Mouse (Mus musculus) retina, adult 2 months (tissue): ENCODE measurements at regions not wholly inside any gene's neighbourhood (a gene's known extent, or its start where the extent isn't known, plus 50 kb on each side); places are given as distances from the start of the nearest gene placed in this dataset.

ENCODE experiments used
- DNase-seq: peaks from one replicate; pipeline ENCODE4 v3.0.0-alpha.2; 2012; ENCODE audit warnings: low read depth, low spot score

DNA sequence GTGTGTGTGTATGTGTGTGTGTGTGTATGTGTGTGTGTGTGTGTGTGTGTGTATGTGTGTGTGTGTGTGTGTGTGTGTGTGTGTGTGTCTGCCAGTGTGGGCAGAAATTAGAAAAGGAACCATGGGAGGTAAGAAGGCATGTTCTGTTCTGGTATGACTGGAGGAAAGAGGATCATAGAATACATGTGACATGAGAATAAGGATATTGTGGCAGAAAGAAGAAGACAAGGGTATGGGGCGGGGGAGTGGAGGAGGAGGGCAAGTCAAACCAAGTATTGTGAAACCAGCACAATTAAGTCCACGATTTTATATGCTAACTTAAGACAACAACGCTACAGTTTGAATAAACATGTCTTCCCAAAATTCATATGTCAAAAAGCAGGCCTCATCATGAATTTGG is 117.4 kb upstream of the Ankrd55 start:
- DNase-seq = no peak

DNA sequence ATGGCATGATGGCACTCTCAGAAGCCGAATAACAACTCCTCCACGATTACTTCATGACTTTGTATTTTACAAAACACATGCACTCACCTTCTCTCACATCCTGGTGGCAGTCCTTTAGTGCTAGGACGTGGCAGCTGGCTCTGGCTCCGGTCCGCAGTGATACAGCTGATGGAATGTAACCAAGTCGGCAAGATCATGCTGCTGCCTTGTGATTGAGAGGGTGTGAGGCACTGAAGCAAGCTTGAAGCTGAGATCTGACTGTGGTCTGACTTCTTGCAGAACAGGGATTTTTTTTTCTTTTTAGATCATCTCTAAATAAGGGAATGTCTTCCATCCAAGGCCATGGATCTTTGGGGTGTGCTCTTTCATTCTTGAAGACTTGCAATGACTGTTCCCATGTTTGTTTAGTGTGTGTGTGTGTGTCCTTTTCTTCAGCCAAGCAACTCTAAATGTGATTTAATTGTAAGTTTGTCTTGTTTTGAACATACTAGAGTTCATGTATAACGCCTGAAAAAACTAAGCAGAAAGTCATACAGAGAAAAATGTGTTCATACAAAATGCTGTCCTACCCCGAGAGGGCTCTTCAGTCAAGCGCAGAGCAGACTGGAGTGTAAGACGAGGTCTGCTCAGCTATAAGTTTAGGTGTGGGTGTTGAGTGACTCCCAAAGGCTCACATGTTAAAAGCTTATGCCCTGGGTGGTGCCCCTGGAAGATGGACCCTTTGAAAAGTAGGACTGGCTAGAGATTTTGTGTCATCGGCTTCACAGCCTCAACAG is 116.1 kb upstream of the Ankrd55 start:
- DNase-seq = no peak

DNA sequence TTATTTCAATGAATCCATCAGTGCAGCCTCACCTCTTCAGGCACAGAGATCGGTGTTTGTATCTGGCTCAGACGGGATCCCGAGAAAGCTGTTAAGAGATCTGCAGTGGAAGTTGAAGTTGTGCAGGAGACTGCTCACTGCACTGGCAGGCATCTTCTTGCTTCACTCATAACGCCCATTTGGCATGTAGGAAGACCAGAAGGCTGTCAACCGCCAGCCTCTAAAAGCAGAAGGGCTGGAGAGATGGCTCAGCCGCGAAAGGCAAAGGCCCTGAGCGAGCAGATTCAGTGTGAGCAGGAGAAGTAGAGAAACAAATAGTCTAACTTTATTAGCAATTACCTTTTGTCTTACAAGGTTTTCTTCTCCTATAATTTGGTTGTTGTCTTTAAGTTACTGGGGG is 114.3 kb upstream of the Ankrd55 start:
- no peak for DNase-seq

DNA sequence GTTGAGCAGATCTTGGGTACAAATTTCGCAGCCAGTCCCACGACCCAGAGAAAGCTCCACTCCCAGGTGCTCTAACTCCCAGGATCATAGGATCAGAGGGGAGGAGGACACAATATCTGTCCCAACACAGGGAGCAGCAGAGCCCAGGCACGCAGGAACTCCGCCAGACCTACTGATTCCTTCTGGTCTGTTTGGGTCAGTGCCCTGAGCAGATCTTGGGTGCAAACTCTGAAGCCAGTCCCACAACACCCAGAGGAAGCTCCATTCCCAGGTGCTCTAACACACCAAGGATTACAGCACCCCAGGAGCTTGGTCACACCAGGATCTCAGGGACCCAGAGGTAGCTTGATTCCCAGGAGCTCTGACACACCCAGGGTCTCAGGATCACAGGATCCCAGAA is 110.2 kb upstream of the Ankrd55 start:
- DNase-seq = no peak

DNA sequence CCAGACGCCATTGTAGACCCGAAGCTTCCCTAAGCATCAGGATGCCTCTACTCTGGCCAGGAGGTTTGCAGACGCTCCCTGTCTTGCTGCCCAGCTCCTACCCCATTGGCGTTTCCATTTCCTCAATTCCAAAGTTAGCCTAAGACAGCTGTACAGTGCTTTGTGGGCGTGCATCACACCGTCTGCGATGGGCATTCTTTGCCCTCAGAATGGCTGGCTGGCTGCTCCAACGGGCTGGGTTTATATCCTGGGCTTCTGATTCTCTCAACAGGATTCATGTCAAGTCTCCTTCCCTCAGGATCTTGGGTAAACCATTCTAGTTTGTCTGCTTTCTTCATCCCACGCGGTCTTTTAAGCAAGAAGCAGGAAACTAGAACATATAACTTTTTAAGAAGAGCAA is 104.3 kb upstream of the Ankrd55 start:
- no peak for DNase-seq

DNA sequence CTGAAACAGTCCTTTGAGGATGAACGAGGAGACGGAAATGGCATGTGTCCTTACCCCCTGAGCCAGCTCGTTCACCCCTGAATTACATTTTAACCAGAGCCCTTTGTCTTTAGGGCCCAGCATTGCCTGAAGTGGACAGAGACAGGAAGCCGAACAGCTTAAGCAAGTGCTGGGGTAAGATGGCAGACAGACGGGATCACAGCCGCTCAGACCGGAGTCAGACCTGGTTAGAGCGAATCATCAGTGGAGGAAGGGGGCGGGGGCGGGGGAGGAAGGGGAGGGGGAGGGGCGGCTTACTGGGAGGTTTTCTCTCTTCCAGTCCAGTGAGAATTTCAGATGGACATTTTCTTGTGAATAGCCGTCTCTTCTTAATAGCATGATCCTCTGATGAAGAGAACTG is 103.1 kb upstream of the Ankrd55 start:
- DNase-seq = no peak

DNA sequence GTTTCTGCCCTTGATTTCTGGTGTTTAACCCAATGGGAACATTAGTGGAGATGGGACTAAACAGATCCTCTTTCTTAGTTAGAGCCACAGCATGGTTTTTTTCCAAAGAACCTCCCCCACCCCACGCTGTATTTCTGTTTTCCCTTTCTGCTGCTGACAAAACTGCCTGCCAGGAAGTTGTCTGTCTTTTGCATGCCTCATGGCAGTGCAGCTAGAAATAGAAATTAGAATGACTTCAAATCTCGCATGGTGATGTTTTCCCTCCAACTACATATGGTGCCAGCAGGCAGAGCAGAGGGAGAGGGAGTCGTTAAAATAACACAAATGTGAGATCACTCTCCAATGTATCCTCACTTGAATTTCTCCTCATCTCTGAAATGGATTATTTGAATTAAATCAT is 101.0 kb upstream of the Ankrd55 start:
- DNase-seq = no peak

DNA sequence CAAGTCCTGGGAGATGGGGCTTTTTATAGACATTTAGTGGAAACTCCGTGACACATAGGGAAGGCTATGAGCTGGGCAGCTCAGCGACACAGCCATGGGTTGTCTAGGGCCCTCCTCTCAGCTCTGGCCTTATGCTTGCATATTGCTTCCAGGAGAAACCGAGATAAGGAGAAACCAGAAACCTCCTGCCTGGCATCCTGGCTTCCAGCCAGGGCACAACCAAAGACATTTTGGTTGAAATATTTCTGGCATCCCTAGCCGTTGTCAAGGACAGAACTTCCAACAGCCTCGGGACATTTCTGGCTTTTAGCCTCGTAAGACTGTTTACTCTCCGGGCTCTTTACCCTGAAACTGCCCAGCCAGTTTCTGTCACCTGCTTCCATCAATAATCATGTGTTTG is 99.9 kb upstream of the Ankrd55 start:
- DNase-seq = no peak

DNA sequence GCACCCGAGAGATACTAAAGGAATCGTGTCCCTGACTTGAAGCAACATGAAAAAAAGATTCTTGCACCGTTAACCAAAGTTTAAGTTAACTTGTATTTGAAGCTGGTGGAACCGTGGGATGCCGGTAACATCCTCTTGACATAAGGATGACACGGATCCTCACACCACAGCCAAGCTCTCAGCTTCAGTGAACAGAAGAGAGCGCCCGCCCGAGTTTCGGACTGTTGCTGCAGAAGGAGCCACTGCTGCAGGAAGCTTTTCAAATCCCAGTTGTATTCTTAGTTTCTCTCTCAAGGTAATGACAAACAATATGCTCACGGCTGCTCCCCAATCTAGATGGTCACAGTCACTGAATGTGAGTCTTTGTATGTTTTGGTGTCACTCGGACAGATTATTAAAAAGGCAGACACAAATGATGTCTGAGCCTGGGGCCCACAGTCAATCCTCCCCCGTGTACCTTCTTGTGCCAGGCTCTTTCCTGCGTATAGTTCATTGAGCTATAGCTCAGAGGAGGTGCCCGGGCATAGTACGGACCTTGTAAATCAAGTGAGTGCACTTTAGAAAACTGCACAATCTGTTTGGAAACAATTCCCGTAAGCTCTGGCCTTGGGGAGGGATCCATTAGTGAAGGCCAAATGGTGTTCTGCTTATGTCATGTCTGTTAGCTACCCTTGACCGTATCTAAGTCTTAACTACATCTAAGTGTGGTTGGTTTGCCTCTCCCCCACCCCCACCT is 99.3 kb upstream of the Ankrd55 start:
- no peak for DNase-seq

DNA sequence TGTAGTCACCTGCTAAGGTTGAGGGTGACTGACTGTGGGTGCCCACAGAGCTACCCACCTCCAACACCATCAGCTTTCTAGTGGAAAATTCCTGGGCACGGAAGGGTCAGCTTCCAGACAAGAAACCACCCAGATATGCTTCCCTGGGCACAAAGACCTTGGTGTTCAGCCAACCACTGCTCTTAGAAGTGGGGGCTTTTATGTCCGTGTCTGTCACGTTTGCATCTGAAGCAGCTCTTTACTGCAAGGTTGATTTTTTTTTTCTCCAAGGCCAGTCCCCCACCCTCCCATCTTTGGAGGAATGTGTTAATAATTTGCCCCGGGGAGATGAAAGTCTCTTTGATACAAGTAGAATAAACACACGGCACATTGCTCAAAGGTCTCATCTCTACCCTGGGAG is 98.6 kb upstream of the Ankrd55 start:
- no peak for DNase-seq

DNA sequence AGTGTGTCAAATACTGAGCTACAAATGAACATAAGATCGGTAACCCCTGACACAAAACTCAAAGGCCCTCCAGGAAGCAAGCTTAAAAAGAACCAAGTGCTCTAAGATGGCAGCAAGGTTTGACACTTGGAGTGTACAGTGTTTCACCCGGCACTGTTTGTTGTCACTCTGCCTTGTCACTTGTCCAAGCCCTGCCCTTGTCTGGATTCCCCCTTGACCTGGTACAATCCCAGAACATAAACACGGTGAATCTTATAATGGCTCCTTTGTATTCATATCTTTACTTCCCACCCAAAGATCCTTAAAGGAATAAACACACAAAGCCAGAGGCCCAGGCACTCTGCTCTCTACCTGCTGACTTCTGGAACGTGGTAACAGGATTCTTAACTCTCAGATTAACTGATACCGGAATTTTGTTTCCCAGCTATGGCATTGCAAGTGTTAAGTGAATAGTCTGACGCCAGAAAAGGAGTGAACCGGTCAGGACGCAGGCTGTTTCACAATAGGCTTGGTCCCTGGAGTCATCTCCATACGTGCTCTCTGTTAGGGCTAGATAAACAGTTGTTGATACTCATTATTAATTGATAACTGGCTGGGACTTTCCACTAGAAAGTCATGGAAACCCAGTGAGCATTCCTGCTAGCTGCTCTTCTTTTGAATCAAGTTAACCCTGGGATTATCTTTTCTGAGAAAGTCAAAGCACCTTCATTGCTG is 95.9 kb upstream of the Ankrd55 start:
- no peak for DNase-seq

DNA sequence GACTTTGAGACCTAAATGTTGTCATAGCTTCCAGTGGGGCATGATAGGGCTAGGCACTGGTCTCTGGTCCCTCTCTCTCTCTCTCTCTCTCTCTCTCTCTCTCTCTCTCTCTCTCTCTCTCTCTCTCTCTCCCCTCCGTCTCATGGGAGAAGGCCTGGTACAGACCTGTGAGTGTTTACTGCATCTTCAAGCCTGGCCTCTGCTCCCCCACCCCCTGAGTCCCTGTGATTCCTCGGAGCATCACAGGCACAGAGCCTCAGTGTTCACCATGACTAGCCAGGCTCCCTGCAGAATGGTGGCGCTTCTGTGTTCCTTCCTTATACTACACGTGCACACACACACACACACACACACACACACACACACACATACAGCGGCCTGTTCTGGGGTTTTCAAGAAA is 94.6 kb upstream of the Ankrd55 start:
- DNase-seq = no peak

DNA sequence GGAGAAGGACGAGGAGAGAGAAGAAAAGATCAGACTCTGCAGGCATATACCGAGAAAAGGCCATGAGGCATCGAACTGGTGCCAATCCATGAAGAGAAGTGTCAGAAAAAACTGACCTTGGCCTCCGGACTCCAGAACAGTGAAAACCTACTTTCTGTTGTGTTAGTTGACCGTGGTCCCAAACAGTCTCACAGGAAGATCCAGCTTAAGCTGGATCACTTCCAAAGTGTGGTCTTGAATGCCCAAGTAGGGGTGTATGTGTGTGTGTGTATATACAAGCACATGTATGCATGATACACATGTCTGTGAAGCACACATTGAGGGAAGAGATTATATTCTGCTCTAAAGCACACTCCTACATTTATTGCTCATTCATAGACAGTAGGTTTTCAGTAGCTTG is 93.3 kb upstream of the Ankrd55 start:
- no peak for DNase-seq

DNA sequence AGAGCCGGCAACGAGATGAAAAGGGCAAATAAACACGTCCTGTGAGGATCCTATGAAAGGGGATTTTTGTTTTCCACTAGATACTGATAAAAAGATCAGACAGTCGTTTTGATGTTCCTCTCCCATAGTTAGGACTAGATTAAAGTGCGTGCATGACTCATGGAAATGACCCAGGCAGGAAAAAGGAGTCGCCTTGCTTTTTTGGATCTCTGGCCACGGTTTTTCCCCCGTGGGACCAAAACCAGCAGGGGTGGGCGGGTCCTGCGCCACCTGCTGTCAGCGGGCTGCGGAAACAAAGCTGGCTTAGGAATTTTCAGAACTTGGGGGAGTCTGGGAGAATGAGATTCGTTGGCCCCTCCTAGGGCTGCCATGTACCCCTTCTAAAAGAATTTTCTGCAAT is 91.5 kb upstream of the Ankrd55 start:
- no peak for DNase-seq

DNA sequence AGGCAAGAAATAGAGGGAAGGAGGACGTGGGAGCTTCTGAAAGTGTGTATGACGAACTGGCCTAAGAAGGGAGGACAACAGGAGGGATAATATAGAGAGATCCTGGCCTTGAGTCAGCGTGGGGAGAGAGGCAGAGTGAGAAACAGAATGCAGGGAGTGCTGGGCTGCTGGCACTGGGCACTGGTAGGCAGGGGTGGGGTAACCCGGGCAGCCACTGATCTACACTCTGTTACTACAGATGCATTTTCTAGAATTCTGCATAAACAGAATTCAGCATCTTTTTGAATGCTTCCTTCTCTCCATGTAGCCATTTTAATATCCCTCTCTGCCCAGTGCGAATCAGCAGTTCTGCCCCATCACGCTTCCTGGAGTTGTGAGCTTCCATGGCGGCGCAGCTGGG is 84.5 kb upstream of the Ankrd55 start:
- no peak for DNase-seq

DNA sequence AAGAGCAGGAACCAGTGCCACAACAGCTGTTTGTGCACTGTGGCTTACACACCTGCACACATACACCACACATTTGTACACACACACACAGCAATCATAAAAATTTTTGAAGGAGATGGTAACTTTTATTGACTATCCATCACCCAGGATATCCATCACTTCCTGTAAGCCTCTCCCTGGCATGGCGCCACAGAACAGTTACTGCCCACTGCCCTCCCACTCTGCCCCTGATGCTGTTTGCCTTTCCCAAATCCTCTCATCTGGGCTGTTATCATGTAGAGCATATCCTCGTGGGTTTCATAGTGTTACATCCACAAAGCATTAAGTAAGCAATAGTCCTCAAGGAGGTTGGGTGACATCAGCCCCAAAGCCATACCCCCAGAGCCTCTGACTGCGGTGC is 84.0 kb upstream of the Ankrd55 start:
- DNase-seq = no peak

DNA sequence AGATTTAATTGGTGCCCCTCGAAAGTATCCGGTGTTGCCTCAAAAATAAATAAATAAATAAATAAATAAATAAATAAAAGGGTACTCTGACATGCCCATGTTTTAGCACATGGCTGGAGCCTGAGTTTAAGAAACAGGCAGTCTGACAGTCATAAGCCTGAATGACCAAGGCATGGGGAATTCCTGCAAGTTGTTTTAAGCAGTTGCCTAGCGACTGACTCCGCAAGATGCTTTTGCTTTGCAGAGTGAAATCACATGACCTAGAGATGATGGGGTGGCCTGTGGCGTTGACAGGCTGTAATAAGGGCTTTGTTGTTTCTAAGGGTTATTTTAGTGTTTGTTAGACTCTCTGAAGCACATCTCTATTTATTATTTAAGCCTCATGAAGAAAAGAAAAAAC is 83.4 kb upstream of the Ankrd55 start:
- no peak for DNase-seq

DNA sequence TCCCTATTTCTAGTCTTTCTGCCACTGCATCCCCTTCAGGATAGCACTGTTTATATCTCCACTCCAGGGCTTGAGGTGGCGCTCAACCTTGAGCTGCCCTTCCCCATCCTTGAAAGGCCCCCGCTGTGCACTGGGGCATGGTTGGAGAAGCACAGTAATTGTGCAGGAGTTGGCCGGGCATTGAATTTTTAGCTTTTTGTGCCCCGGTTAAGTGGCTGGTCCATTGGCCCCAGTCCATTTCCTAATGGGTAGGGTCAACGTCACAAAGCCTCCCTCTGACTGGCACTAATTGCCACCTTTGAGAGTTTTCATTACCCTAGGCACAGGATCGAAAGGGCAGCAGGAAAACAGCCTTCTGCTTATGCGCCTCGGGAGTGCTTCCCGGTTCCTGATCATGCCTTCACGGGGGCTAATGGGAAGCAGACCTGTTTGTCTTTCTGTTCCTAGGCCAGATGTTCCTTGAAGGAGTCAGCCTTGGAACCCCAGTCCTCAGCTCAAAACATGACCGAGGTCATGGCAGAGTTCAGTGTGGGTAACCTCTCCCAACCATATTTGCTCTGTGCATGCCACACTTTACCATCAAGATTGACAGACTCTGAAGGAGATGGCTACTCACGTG is 80.5 kb upstream of the Ankrd55 start:
- no peak for DNase-seq

DNA sequence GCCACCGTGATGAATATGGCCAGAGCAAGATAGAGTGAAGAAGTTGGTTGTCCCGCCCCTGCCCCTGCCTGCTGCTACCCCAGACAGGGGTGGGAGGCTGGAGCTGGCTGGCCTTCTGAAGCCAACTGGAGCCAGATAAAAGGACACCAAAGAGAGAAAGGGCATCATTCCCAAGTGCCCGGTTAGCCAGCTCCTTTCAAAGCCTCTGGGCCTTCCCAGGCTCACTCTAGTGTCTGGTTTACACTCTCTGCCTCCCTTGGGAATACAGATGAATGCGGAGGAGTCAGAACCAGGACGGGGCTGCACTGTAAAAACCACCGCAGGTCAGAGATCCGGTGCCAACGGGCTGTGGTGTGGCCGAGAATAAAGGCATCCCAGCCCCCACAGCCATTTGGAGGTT is 76.4 kb upstream of the Ankrd55 start:
- no peak for DNase-seq

DNA sequence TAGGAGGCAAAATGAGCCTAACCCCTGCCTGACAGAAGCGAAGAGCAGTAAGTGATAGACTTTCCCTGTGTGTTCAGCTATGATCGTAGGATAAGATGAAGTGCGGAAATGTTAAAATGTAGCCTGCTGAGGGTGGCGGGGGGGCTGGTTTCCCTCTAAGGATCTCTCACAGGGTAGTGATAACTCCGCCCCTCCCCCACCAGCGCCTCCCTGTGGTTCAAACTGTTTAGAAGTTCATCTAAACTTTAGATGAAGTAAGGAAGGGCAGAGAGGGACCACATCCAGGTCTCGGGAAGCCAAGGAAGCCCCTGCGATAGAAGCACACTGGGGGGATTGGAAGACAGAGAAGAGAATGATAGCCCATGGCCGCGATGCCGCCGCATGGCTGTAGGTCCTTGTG is 75.9 kb upstream of the Ankrd55 start:
- DNase-seq = no peak

DNA sequence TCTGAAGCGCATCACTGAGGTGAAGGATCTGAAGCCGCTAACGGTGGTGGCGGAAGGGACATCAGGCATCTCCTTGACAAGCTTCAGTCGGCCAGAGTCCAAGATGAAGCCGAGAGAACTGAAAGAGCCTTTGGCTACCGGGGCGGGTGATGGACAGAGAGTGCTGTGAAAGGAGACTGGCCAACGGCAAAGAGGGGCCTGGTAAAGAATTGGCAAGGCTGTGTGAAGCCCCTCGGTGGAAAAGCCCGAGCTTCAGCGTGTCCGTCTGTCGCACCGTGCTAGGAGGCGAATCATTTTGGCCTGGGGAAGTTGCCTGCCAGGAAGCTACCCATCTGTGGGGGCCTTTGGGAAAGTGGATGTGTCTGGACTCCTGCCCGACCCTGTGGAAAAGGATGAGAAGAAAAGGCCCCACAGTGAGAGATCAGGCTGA is 74.6 kb upstream of the Ankrd55 start:
- no peak for DNase-seq

DNA sequence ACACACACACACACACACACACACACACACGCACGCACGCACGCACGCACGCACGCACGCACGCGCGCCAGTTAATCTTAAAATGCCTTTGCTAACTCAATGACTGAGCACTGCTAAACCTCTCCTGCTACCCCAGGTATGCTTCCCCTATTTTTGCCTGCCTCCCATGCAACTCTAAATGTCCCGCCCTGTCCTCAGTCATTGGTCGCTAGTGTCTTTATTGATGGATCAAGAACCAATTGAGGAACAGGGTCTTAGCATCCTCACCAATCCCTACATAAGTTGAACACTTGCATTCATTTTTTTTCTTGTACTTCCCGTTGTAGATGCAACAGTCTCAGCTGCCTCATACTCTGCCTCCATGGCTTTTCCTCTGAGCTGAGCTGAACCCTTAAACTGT is 72.2 kb upstream of the Ankrd55 start:
- DNase-seq = no peak
